25 mouse cellular contexts compared by ENCODE assay signal in genomic region chr7:19948956-19949355, GRCm38 (mm10). TPM values are rescaled to one million over a fixed set of nuclear protein-coding genes. Genes with fewer than 3 reads are reported as not detected.
DNase-seq lines count a peak whose midpoint lies in the region; ATAC-seq and TF ChIP-seq lines count a peak whose summit lies in the region.
"Had no signal": no experiment of that assay in that cellular context is flagged by ENCODE, and none has a peak within 500 bp of the region (broad histone marks: within the 10 kb centered on the region; RNA-seq: fewer than 3 reads in every experiment).

No protein-coding gene starts in this region.

- ATAC-seq in CD4-positive, CD25-positive, alpha-beta regulatory T cell, adult 4 months: peak; percentile 32
- ATAC-seq in inflammation-experienced regulatory T-cells, adult 6 months: peak; percentile 27
- ATAC-seq: forebrain, embryonic 16.5 days; hindbrain, embryonic 16.5 days had no signal

- H3K4me3 ChIP-seq in spleen, adult 2 months (ENCODE audit: extremely low read depth, insufficient read depth, insufficient read length): no peak overlapping the region
- H3K4me3 ChIP-seq in forebrain, embryonic 10.5 days: no peak overlapping the region
- H3K4me3 ChIP-seq: embryonic facial prominence, embryonic 12.5 days; forebrain, embryonic 12.5 days; heart, embryonic 10.5 days; hindbrain, embryonic 12.5 days had no signal

- no peaks in the 10 kb centered on the region for H3K27me3 ChIP-seq in spleen, adult 2 months (ENCODE audit: control insufficient read depth, insufficient read depth, low read length)
- no peaks in the 10 kb centered on the region for H3K27me3 ChIP-seq in forebrain, embryonic 10.5 days (ENCODE audit: poor library complexity, severe bottlenecking)
- H3K27me3 ChIP-seq: embryonic facial prominence, embryonic 12.5 days; forebrain, embryonic 12.5 days; hindbrain, embryonic 12.5 days had no signal

- peak overlapping the region; percentile 1; the same call in 1 of the 2 replicates for H3K27ac ChIP-seq in spleen, adult 2 months (ENCODE audit: insufficient read depth, low read length)
- H3K27ac ChIP-seq in forebrain, embryonic 10.5 days: no peak overlapping the region
- H3K27ac ChIP-seq: embryonic facial prominence, embryonic 12.5 days; forebrain, embryonic 12.5 days; heart, embryonic 10.5 days; hindbrain, embryonic 12.5 days had no signal

- H3K9me3 ChIP-seq in forebrain, embryonic 10.5 days: peaks cover 5% of the 10 kb centered on the region; the same call in 1 of the 2 replicates
- H3K9me3 ChIP-seq: embryonic facial prominence, embryonic 12.5 days; forebrain, embryonic 12.5 days; heart, embryonic 10.5 days; hindbrain, embryonic 12.5 days had no signal

- no peak for TF ChIP-seq CTCF in spleen, adult 2 months (IDR thresholded peaks at IDR 0.05; ENCODE audit: extremely low read depth, insufficient read depth, insufficient read length, insufficient replicate concordance)

- no peak for DNase-seq in spleen, adult 2 months (ENCODE audit: low read depth in 1 of 2, low spot score in 2 of 2)
- DNase-seq in spleen, postnatal 14 days (ENCODE audit: low spot score in 2 of 2): no peak
- DNase-seq in CD4-positive helper T cell, adult 2 months (ENCODE audit: low read depth, low spot score): peak; percentile 69
- DNase-seq in forebrain, embryonic 10.5 days (ENCODE audit: extremely low spot score, low spot score): no peak
- DNase-seq in right cerebral cortex, postnatal 14 days: no peak
- DNase-seq: adrenal gland, adult 2 months; adrenal gland, postnatal 36 days; cerebellum, adult 11 months; cerebellum, adult 8-10 months; cerebellum, postnatal 25 days; gastrocnemius, postnatal 10 days; heart, adult 18-20 months; heart, postnatal 10 days; heart, postnatal 4 days had no signal

- no peak for TF ChIP-seq POLR2A in spleen, adult 2 months (IDR thresholded peaks at IDR 0.05; ENCODE audit: low read depth, low read length)

- 86% methylated on average over 12 of the region's 12 CpGs for WGBS in spleen, adult 2 months
- 77% methylated on average over 12 of the region's 12 CpGs for WGBS in forebrain, embryonic 10.5 days

- no peaks in the 10 kb centered on the region for H3K4me1 ChIP-seq in spleen, adult 2 months (ENCODE audit: control insufficient read depth, insufficient read depth, insufficient read length)
- peaks cover 22% of the 10 kb centered on the region for H3K4me1 ChIP-seq in forebrain, embryonic 10.5 days
- H3K4me1 ChIP-seq: forebrain, embryonic 12.5 days; hindbrain, embryonic 12.5 days had no signal

- no peaks in the 10 kb centered on the region for H3K36me3 ChIP-seq in spleen, adult 2 months (ENCODE audit: control insufficient read depth, insufficient read depth, low read length)
- H3K36me3 ChIP-seq in forebrain, embryonic 10.5 days (replicated peaks): no peaks in the 10 kb centered on the region
- H3K36me3 ChIP-seq: embryonic facial prominence, embryonic 12.5 days; forebrain, embryonic 12.5 days; heart, embryonic 10.5 days; hindbrain, embryonic 12.5 days had no signal

RNA-seq across cellular contexts. Expression of gene Igsf23, which starts 1.6 kb away (rescaled TPM):
- 1.2 and 3.9 TPM in 2 replicates for polyA plus RNA-seq in spleen, adult 2 months (2012; rRNA removed)
- polyA plus RNA-seq in CD4-positive, CD25-positive, alpha-beta regulatory T cell, adult 4 months (2017; shearing (Covaris generic)): 10 to 100 TPM; 11.1 to 17.6 TPM
- 1 to 10 TPM; 3.3 to 8.4 (median 5.5) TPM for polyA plus RNA-seq in inflammation-experienced regulatory T-cells, adult 6 months (2017; shearing (Covaris generic))
- 0.11 TPM in 1 of 2 replicates, not detected in the other for polyA plus RNA-seq in forebrain, embryonic 10.5 days (2016; fragmentation: Nextera tagmentation; extraction: Ambion mirVana)
- polyA plus RNA-seq: cortical plate, adult 2 months; embryonic facial prominence, embryonic 12.5 days; forebrain, embryonic 12.5 days; forebrain, embryonic 16.5 days; hindbrain, embryonic 16.5 days had no signal

RNA-seq across cellular contexts. Expression of gene Ceacam20, which starts 16.3 kb away (rescaled TPM):
- not detected in 2 replicates for polyA plus RNA-seq in spleen, adult 2 months (2012; rRNA removed)
- polyA plus RNA-seq in CD4-positive, CD25-positive, alpha-beta regulatory T cell, adult 4 months (2017; shearing (Covaris generic)): not detected
- polyA plus RNA-seq in inflammation-experienced regulatory T-cells, adult 6 months (2017; shearing (Covaris generic)): 1 to 10 TPM in 1 of 3 experiments, not detected in 2; 1.1 TPM
- not detected in 2 replicates for polyA plus RNA-seq in forebrain, embryonic 10.5 days (2016; fragmentation: Nextera tagmentation; extraction: Ambion mirVana)
- polyA plus RNA-seq: adrenal gland, adult 2 months; cortical plate, adult 2 months; embryonic facial prominence, embryonic 12.5 days; forebrain, embryonic 12.5 days; forebrain, embryonic 16.5 days; frontal cortex, adult 2 months; heart, embryonic 10.5 days; heart, embryonic 14.5 days; hindbrain, embryonic 12.5 days; hindbrain, embryonic 16.5 days had no signal

RNA-seq across cellular contexts. Expression of gene Pvr, which starts 28.0 kb away (rescaled TPM):
- polyA plus RNA-seq in spleen, adult 2 months (2012; rRNA removed): 6.6 and 8.0 TPM in 2 replicates
- 10 to 100 TPM; 22.2 to 24.7 TPM for polyA plus RNA-seq in CD4-positive, CD25-positive, alpha-beta regulatory T cell, adult 4 months (2017; shearing (Covaris generic))
- 10 to 100 TPM; 14.2 to 23.8 (median 19.6) TPM for polyA plus RNA-seq in inflammation-experienced regulatory T-cells, adult 6 months (2017; shearing (Covaris generic))
- 4.7 and 4.8 TPM in 2 replicates for polyA plus RNA-seq in forebrain, embryonic 10.5 days (2016; fragmentation: Nextera tagmentation; extraction: Ambion mirVana)

RNA-seq across cellular contexts. Expression of gene Nlrp9b, which starts 42.3 kb away (rescaled TPM):
- polyA plus RNA-seq in spleen, adult 2 months (2012; rRNA removed): not detected in 2 replicates
- not detected for polyA plus RNA-seq in CD4-positive, CD25-positive, alpha-beta regulatory T cell, adult 4 months (2017; shearing (Covaris generic))
- not detected for polyA plus RNA-seq in inflammation-experienced regulatory T-cells, adult 6 months (2017; shearing (Covaris generic))
- not detected in 2 replicates for polyA plus RNA-seq in forebrain, embryonic 10.5 days (2016; fragmentation: Nextera tagmentation; extraction: Ambion mirVana)
- polyA plus RNA-seq: adrenal gland, adult 2 months; cortical plate, adult 2 months; embryonic facial prominence, embryonic 12.5 days; forebrain, embryonic 12.5 days; forebrain, embryonic 16.5 days; frontal cortex, adult 2 months; heart, embryonic 10.5 days; heart, embryonic 14.5 days; hindbrain, embryonic 12.5 days; hindbrain, embryonic 16.5 days had no signal
